Mouse (Mus musculus) embryonic facial prominence, embryonic 14.5 days (tissue): ENCODE measurements around the gene Slc16a7. TPM values are rescaled to one million over a fixed set of nuclear protein-coding genes. Genes with fewer than 3 reads are reported as not detected.

Source experiments
- ATAC-seq: fragments of 200-750 bp; cut with Nextera tagmentation; 2 replicates; pipeline ENCODE4 v1.8.0; 2017; ENCODE audit warnings: low read depth, moderate number of reproducible peaks, moderate TSS enrichment
- DNase-seq: peaks from one replicate; pipeline ENCODE4 v3.0.0-alpha.2; 2015; ENCODE audit warnings: low spot score
- H3K27ac ChIP-seq: fragments of 300-500 bp; sonication (generic); replicated peaks from 2 replicates; pipeline ENCODE4 v1.5.1; 2014; ENCODE audit warnings: low read depth, mild to moderate bottlenecking, low read length, moderate library complexity
- H3K27me3 ChIP-seq: fragments of 300-500 bp; sonication (generic); replicated peaks from 2 replicates; pipeline ENCODE4 v1.6.1; 2014; ENCODE audit warnings: low read length; ENCODE audit not compliant: control insufficient read depth, insufficient read depth
- H3K36me3 ChIP-seq: fragments of 300-500 bp; sonication (generic); 2 replicates; pipeline ENCODE4 v1.6.1; 2014; ENCODE audit warnings: low read length, mixed read lengths; ENCODE audit not compliant: control insufficient read depth, insufficient read depth
- H3K4me1 ChIP-seq: fragments of 300-500 bp; sonication (generic); 2 replicates; pipeline ENCODE4 v1.6.1; 2014; ENCODE audit warnings: antibody characterized with exemption, low read length; ENCODE audit not compliant: control insufficient read depth, insufficient read depth
- H3K4me2 ChIP-seq: fragments of 300-500 bp; sonication (generic); 2 replicates; pipeline ENCODE4 v1.6.1; 2014; ENCODE audit warnings: low read depth, mild to moderate bottlenecking, low read length, moderate library complexity, mixed read lengths
- H3K4me3 ChIP-seq: fragments of 300-500 bp; sonication (generic); 2 replicates; pipeline ENCODE4 v1.5.1; 2014; ENCODE audit warnings: low read depth, mild to moderate bottlenecking, low read length
- H3K9ac ChIP-seq: fragments of 300-500 bp; sonication (generic); 2 replicates; pipeline ENCODE4 v1.6.1; 2014; ENCODE audit warnings: low read depth, mild to moderate bottlenecking, low read length, moderate library complexity, mixed read lengths
- H3K9me3 ChIP-seq: fragments of 300-500 bp; sonication (generic); 2 replicates; pipeline ENCODE4 v1.6.1; 2016; ENCODE audit warnings: low read length; ENCODE audit not compliant: control insufficient read depth
- WGBS: fragments of 180-500 bp; shearing (Covaris S2); extraction: QIAGEN DNeasy Blood & Tissue Kit; methylation state at CpG from one replicate; pipeline ENCODE4 v1.1.7; 2014; 5-methylcytosine and 5-hydroxymethylcytosine counted together
- polyA plus RNA-seq: library from polyadenylated mRNA; unstranded; fragments of >200 nt; fragmentation: Nextera tagmentation; extraction: Ambion mirVana; gene quantifications from 2 replicates; pipeline ENCODE4 v1.2.1, GENCODE M21; 2014

The Slc16a7 gene
- polyA plus RNA-seq, 1 experiment from 2014 or later, result 7.8 TPM

DNA sequence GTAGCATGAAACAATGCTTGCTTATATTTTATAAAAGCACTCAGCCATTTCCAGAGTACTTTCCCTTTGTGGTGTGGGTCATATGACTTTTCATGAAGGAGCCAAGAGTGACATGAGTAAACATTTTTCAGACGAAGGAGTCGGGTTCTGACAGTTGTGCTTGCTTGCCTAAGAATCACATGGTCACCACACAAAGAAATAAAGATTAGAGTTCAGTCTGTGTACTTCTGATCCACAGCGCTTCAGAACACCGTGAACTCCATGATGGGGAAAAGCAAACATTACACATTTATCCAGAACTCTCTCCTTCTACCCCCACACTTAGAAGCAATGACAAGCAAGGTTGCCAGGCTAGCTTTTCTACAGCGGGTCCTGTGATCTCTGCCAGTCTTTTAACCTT lies 119.0 kb downstream of the Slc16a7 start:
- H3K4me1 ChIP-seq, result no peaks in the 10 kb centered on the region
- no peak overlapping the region for H3K27ac ChIP-seq
- H3K4me2 ChIP-seq, result no peak overlapping the region
- 59% methylated on average over 5 of the region's 5 CpGs for WGBS
- H3K4me3 ChIP-seq, result no peak overlapping the region
- H3K27me3 ChIP-seq, result no peaks in the 10 kb centered on the region
- ATAC-seq, result peak; percentile 44; the same call in 1 of the 2 replicates
- peak; percentile 41 for DNase-seq
- H3K36me3 ChIP-seq, result no peaks in the 10 kb centered on the region
- no peak overlapping the region for H3K9ac ChIP-seq
- H3K9me3 ChIP-seq, result no peaks in the 10 kb centered on the region

DNA sequence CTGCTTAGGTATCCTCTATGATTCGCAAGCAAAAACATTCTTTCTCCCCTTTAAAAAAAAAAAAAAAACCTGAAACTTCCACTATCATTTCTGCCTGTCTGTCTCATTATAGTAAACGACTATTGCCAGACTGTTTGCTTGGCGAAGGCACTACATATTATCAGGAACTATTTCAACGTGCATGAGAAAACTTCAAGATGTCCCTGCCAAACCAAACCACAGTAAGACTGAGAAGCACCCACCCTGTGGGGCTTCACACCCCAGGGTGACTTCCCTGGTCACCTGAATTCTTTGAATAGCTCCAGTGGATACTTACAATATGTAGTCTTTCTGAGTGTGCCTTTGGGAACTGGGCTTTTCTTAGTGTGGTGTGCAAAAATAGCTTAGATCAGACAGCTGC lies 122.9 kb downstream of the Slc16a7 start:
- ATAC-seq (no peak), DNase-seq (no peak)
- H3K27ac ChIP-seq, result no peak overlapping the region

DNA sequence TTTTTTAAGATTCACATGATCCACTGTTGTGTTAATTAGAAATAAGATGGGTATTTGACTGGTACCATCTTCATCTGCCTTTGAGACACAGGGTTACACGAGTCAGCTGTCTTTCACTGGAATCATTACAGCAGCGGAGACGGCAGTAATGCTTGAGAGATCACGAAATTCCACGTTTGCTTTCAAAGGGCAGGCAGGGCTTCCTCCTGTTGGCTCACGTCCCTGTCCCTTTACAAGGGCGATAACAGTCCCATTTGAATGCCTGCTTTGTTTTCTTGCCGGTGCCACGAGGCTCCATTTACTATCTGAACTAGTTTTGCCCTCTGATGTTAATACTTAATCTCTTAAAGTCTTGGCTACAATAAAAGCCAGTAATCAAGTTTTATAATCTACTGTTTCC lies 123.4 kb downstream of the Slc16a7 start:
- 44% methylated on average over 9 of the region's 9 CpGs for WGBS
- Histone ChIP-seq H3K36me3 (no peaks in the 10 kb centered on the region), H3K4me1 (no peaks in the 10 kb centered on the region), H3K9me3 (no peaks in the 10 kb centered on the region), H3K27ac (no peak overlapping the region), H3K4me2 (no peak overlapping the region), H3K4me3 (no peak overlapping the region), H3K9ac (no peak overlapping the region), H3K27me3 (no peaks in the 10 kb centered on the region)
- ATAC-seq (no peak), DNase-seq (peak; percentile 23)

More for the DNA sequence above, 122.9 kb downstream of the Slc16a7 start:
- Histone ChIP-seq H3K9ac (no peak overlapping the region), H3K4me3 (no peak overlapping the region), H3K9me3 (no peaks in the 10 kb centered on the region), H3K4me2 (no peak overlapping the region), H3K36me3 (no peaks in the 10 kb centered on the region), H3K4me1 (no peaks in the 10 kb centered on the region), H3K27me3 (no peaks in the 10 kb centered on the region)
- WGBS, result 61% methylated on average over 4 of the region's 4 CpGs

DNA sequence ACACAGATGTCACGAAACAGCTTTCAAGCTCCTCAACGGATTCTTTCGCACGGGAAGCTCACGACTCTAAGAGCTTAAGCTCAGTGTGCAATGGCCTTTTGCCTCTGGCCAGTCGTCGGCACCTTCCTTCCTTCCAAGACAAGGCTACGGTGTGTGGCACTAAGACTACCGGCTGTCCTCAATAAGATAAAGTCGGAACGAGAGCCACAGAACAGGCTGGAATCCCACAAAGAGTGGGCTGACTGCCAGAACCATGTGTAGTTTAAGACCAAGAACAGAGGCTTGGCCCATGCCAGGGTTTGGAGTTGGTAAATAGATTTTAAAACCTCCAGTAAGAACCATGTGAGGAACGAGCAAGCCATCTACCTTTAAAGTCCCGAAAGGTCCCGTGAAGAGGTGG lies 123.8 kb downstream of the Slc16a7 start:
- DNase-seq (peak; percentile 64), ATAC-seq (no peak)
- 70% methylated on average over 14 of the region's 14 CpGs for WGBS

DNA sequence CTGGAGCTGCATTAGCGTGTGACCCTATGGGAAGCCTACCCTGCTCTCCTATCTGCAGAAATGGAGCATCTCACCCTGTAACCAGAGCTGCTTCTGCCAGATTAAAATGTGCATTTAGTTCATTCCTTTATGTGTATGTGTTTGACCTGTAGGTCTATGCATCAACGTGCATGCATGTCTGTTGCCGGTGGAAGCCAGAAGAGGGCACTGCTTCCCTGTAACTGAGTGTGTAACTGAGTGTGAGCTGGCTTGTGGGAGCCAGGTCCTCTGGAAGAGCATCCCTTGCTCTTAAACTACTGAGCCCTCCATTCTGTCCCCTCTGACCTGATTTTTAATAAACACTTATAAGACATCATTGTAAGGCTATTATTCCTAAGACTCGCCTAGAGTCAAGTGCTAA lies 124.3 kb downstream of the Slc16a7 start:
- H3K4me2 ChIP-seq, result no peak overlapping the region
- no peaks in the 10 kb centered on the region for H3K4me1 ChIP-seq
- no peaks in the 10 kb centered on the region for H3K36me3 ChIP-seq
- peak; percentile 46 for DNase-seq
- WGBS, result 49% methylated on average over 4 of the region's 4 CpGs
- H3K9ac ChIP-seq, result no peak overlapping the region
- no peak overlapping the region for H3K4me3 ChIP-seq
- H3K27me3 ChIP-seq, result no peaks in the 10 kb centered on the region
- H3K9me3 ChIP-seq, result no peaks in the 10 kb centered on the region
- H3K27ac ChIP-seq, result no peak overlapping the region
- peak; percentile 68; the same call in 1 of the 2 replicates for ATAC-seq

More for the DNA sequence above, 123.8 kb downstream of the Slc16a7 start:
- Histone ChIP-seq H3K27ac (no peak overlapping the region), H3K4me2 (no peak overlapping the region), H3K9ac (no peak overlapping the region), H3K27me3 (no peaks in the 10 kb centered on the region), H3K4me1 (no peaks in the 10 kb centered on the region), H3K4me3 (no peak overlapping the region), H3K9me3 (no peaks in the 10 kb centered on the region), H3K36me3 (no peaks in the 10 kb centered on the region)

GRCm38 (mm10) chr10:125255904-125256303 lies 133.4 kb downstream of the Slc16a7 start:
- Histone ChIP-seq H3K4me2 (no peak overlapping the region), H3K9me3 (no peaks in the 10 kb centered on the region), H3K27ac (no peak overlapping the region), H3K36me3 (no peaks in the 10 kb centered on the region), H3K4me3 (no peak overlapping the region), H3K4me1 (no peaks in the 10 kb centered on the region), H3K27me3 (no peaks in the 10 kb centered on the region), H3K9ac (no peak overlapping the region)
- ATAC-seq, result no peak
- no peak for DNase-seq
- 94% methylated on average over 4 of the region's 4 CpGs for WGBS

DNA sequence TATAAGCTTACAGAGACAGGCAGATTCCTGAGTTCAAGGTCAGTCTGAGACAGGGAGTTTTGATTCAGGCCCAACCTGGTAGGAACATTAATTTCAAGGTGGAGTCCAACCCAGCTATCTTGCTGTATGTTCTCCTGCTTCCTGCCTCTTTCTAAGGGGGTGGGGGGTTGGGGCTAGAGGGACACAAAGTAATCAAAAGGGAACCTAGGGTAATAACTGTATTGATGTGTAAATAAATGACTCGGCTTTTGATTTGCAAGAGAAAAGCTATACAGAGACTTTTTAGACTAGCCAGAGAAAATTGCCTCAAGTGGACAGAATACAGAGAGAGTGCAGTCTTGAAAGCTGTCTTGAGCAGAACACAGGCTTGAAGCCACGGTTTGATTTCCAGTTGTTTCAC lies 174.7 kb downstream of the Slc16a7 start:
- H3K27me3 ChIP-seq, result no peaks in the 10 kb centered on the region
- no peak overlapping the region for H3K4me2 ChIP-seq
- H3K27ac ChIP-seq, result no peak overlapping the region
- no peak for DNase-seq
- H3K9me3 ChIP-seq, result no peaks in the 10 kb centered on the region
- WGBS, result 62% methylated on average over 2 of the region's 2 CpGs
- H3K4me1 ChIP-seq, result no peaks in the 10 kb centered on the region
- ATAC-seq, result no peak
- H3K4me3 ChIP-seq, result no peak overlapping the region
- no peaks in the 10 kb centered on the region for H3K36me3 ChIP-seq
- H3K9ac ChIP-seq, result no peak overlapping the region

DNA sequence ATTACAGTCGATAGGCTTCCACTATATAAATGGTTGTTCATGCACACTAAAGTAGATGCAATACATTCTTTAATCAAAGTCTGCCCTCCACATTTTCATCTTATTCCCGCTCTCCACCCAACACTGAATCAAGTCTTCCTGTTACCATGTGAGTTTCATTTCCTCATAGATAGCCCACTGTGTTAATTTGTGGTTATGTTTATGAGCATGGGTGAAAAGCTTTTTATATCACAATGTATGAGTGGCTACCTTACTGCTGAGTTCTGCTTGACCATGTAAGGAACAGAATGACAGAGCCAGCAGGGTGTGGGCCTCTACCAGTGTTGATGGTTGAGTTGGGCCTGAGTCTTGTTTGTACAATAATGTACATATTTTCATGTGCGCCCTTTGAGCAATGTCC lies 175.5 kb downstream of the Slc16a7 start:
- Histone ChIP-seq H3K27ac (no peak overlapping the region), H3K9me3 (no peaks in the 10 kb centered on the region), H3K27me3 (no peaks in the 10 kb centered on the region), H3K36me3 (no peaks in the 10 kb centered on the region), H3K4me1 (no peaks in the 10 kb centered on the region), H3K9ac (no peak overlapping the region), H3K4me3 (no peak overlapping the region), H3K4me2 (no peak overlapping the region)
- DNase-seq (no peak), ATAC-seq (no peak)
- 92% methylated on average over 3 of the region's 3 CpGs for WGBS

DNA sequence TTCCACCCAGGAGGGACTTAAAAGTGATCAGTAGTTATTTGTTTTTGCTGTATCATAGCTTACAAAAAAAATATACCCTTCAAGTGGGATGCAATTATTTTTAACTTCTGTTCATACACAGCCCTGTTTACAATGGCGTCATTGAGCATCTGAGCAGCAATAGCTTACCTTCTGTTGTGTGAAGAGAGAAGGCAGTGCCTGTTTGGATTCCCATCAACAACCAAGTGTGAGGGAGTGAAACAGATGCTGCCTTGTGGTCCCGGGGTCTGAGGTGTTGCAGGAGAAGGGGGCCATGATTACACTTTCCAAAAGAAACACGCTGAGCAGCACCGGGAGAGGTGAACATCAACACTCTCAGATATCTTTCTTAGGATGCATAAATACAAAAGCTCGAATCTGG lies 201.7 kb downstream of the Slc16a7 start:
- H3K9me3 ChIP-seq, result no peaks in the 10 kb centered on the region
- ATAC-seq (no peak), DNase-seq (no peak)
- H3K4me2 ChIP-seq, result no peak overlapping the region
- no peak overlapping the region for H3K4me3 ChIP-seq
- H3K27me3 ChIP-seq, result no peaks in the 10 kb centered on the region
- WGBS, result 64% methylated on average over 5 of the region's 5 CpGs
- no peaks in the 10 kb centered on the region for H3K4me1 ChIP-seq
- no peaks in the 10 kb centered on the region for H3K36me3 ChIP-seq
- H3K27ac ChIP-seq, result no peak overlapping the region
- no peak overlapping the region for H3K9ac ChIP-seq
